Mouse (Mus musculus) myocyte (in vitro differentiated cells): ENCODE results near the gene Stk16. TPM values are rescaled to one million over a fixed set of nuclear protein-coding genes. Genes with fewer than 3 reads are reported as not detected.
A peak's percentile ranks its signal among the peaks of the same experiment; 100 is the strongest.

ENCODE experiments used
- H3K27me3 ChIP-seq: one replicate; pipeline ENCODE4 v1.6.1; 2011; ENCODE audit not compliant: control insufficient read depth, insufficient read depth, insufficient read length
- H3K36me3 ChIP-seq: one replicate; pipeline ENCODE4 v1.6.1; 2011; ENCODE audit not compliant: control insufficient read depth, insufficient read depth
- H3K4me2 ChIP-seq: one replicate; pipeline ENCODE4 v1.6.1; 2011; ENCODE audit warnings: low read depth, control low read depth
- H3K4me3 ChIP-seq: one replicate; pipeline ENCODE4 v1.5.1; 2011; ENCODE audit warnings: mild to moderate bottlenecking, control low read depth, moderate library complexity
- H3K79me2 ChIP-seq: one replicate; pipeline ENCODE4 v1.6.1; 2011; ENCODE audit not compliant: control insufficient read depth, insufficient read depth
- H3ac ChIP-seq: one replicate; pipeline ENCODE4 v1.6.1; 2011; ENCODE audit not compliant: control insufficient read depth, insufficient read length
- CEBPB ChIP-seq: IDR thresholded peaks from 2 replicates; pipeline ENCODE4 v1.6.1; 2011; ENCODE audit warnings: mild to moderate bottlenecking, moderate library complexity; ENCODE audit not compliant: poor library complexity, insufficient read depth, severe bottlenecking
- E2F4 ChIP-seq: IDR thresholded peaks from one replicate; pipeline ENCODE4 v1.6.1; 2011; ENCODE audit warnings: mild to moderate bottlenecking, control low read depth, moderate library complexity; ENCODE audit not compliant: insufficient read depth
- MAX ChIP-seq: IDR thresholded peaks from one replicate; pipeline ENCODE4 v1.6.1; 2011; ENCODE audit warnings: low read depth, mild to moderate bottlenecking, control low read depth
- MYOD1 ChIP-seq, 3 experiments: IDR thresholded peaks; one replicate each; pipeline ENCODE4 v1.6.1; 2011; ENCODE audit warnings: control low read depth in 2 of 3, low read depth in 2 of 3, mild to moderate bottlenecking in 2 of 3, moderate library complexity in 1 of 3; ENCODE audit not compliant: insufficient read length in 2 of 3, control insufficient read depth in 1 of 3
- MYOG ChIP-seq, 3 experiments: IDR thresholded peaks; one replicate each; pipeline ENCODE4 v1.6.1; 2011; ENCODE audit warnings: control low read depth in 2 of 3, low read depth in 2 of 3, mild to moderate bottlenecking in 2 of 3; ENCODE audit not compliant: insufficient read length in 2 of 3, control insufficient read depth in 1 of 3, insufficient read depth in 1 of 3
- POLR2A ChIP-seq: IDR thresholded peaks from one replicate; pipeline ENCODE4 v1.6.1; 2011; ENCODE audit warnings: low read depth, mild to moderate bottlenecking, control low read depth, moderate library complexity; ENCODE audit not compliant: insufficient read length
- POLR2AphosphoS2 ChIP-seq: IDR thresholded peaks from one replicate; pipeline ENCODE4 v1.6.1; 2011; ENCODE audit warnings: low read depth, control low read depth; ENCODE audit not compliant: insufficient read length
- REST ChIP-seq: IDR thresholded peaks from one replicate; pipeline ENCODE4 v1.6.1; 2011; ENCODE audit warnings: mild to moderate bottlenecking, control low read depth, moderate library complexity; ENCODE audit not compliant: insufficient read depth, insufficient read length
- SRF ChIP-seq: IDR thresholded peaks from one replicate; pipeline ENCODE4 v1.6.1; 2011; ENCODE audit warnings: low read depth; ENCODE audit not compliant: control insufficient read depth, insufficient read length
- TCF12 ChIP-seq: IDR thresholded peaks from one replicate; pipeline ENCODE4 v1.6.1; 2011; ENCODE audit warnings: mild to moderate bottlenecking, control low read depth; ENCODE audit not compliant: poor library complexity, insufficient read depth, severe bottlenecking
- TCF3 ChIP-seq: IDR thresholded peaks from one replicate; pipeline ENCODE4 v1.6.1; 2011; ENCODE audit warnings: low read depth, control low read depth; ENCODE audit not compliant: insufficient read length
- USF1 ChIP-seq: IDR thresholded peaks from one replicate; pipeline ENCODE4 v1.6.1; 2011; ENCODE audit warnings: low read depth, mild to moderate bottlenecking, control low read depth, moderate library complexity
- polyA plus RNA-seq: library from polyadenylated mRNA; unstranded; fragments of >200 nt; fragmentation: generic; extraction: Trizol; gene quantifications from one replicate; pipeline ENCODE4 v1.2.1, GENCODE M21; 2012; ENCODE audit warnings: missing spikeins

Stk16 gene
- polyA plus RNA-seq, 1 experiment: 86.4 TPM

- H3ac ChIP-seq: no peak overlapping the region
- no peaks in the 10 kb centered on the region for H3K36me3 ChIP-seq
- no peak overlapping the region for H3K4me3 ChIP-seq
- peak in 1 of 3 experiments; percentile 3 for TF ChIP-seq MYOG (IDR thresholded peaks at IDR 0.05; ENCODE audit: control insufficient read depth in 1 of 3, insufficient read depth in 1 of 3, insufficient read length in 2 of 3, low read depth in 2 of 3)
- no peak for TF ChIP-seq REST
- no peak for TF ChIP-seq TCF12
- TF ChIP-seq MYOD1 (IDR thresholded peaks at IDR 0.05; ENCODE audit: control insufficient read depth in 1 of 3, insufficient read length in 2 of 3, low read depth in 2 of 3): peak in 1 of 3 experiments; percentile 14
- no peak for TF ChIP-seq POLR2AphosphoS2
- TF ChIP-seq USF1: no peak
- H3K79me2 ChIP-seq: peaks cover 11% of the 10 kb centered on the region
- H3K4me2 ChIP-seq: peak overlapping the region; percentile 28
- H3K27me3 ChIP-seq: no peaks in the 10 kb centered on the region
Observed at GRCm38 (mm10) chr1:75234606-75235005, 24.0 kb downstream of the Stk16 start.

GRCm38 (mm10) chr1:75236117-75237050 lies 25.7 kb downstream of the Stk16 start, which contains the start of gene Dnajb2:
Dnajb2 (plus strand) TSS chr1:75236406.
- peak within 1 kb of the TSS; percentile 18 for H3ac ChIP-seq
- no peak for TF ChIP-seq REST
- no peak for TF ChIP-seq USF1
- no peak for TF ChIP-seq TCF12
- peak in 1 of 3 experiments; percentile 24 for TF ChIP-seq MYOG (IDR thresholded peaks at IDR 0.05; ENCODE audit: control insufficient read depth in 1 of 3, insufficient read depth in 1 of 3, insufficient read length in 2 of 3, low read depth in 2 of 3)
- TF ChIP-seq E2F4: no peak
- TF ChIP-seq POLR2A: peak; percentile 79
- TF ChIP-seq POLR2AphosphoS2: peak; percentile 92
- H3K79me2 ChIP-seq: peaks cover 11% of the 10 kb centered on the region
- H3K27me3 ChIP-seq: no peaks in the 10 kb centered on the region
- peak within 1 kb of the TSS; percentile 85 for H3K4me2 ChIP-seq
- peak within 1 kb of the TSS; percentile 45 for H3K4me3 ChIP-seq
- peaks cover 9% of the 10 kb centered on the region for H3K36me3 ChIP-seq

- H3K27me3 ChIP-seq: no peaks in the 10 kb centered on the region
- H3K4me2 ChIP-seq: no peak overlapping the region
- H3K79me2 ChIP-seq: peaks cover 11% of the 10 kb centered on the region
- peaks cover 21% of the 10 kb centered on the region for H3K36me3 ChIP-seq
- H3ac ChIP-seq: no peak overlapping the region
- TF ChIP-seq POLR2AphosphoS2: no peak
- peak; percentile 43 for TF ChIP-seq USF1
- H3K4me3 ChIP-seq: no peak overlapping the region
Observed at GRCm38 (mm10) chr1:75239591-75239990, 29.0 kb downstream of the Stk16 start.

- TF ChIP-seq SRF: no peak
- no peak for TF ChIP-seq USF1
- TF ChIP-seq MYOD1 (IDR thresholded peaks at IDR 0.05; ENCODE audit: control insufficient read depth in 1 of 3, insufficient read length in 2 of 3, low read depth in 2 of 3): no peak
- TF ChIP-seq MYOG (IDR thresholded peaks at IDR 0.05; ENCODE audit: control insufficient read depth in 1 of 3, insufficient read depth in 1 of 3, insufficient read length in 2 of 3, low read depth in 2 of 3): no peak
- no peak for TF ChIP-seq POLR2A
- no peak for TF ChIP-seq MAX
- no peak for TF ChIP-seq REST
- TF ChIP-seq CEBPB: no peak
- TF ChIP-seq TCF3: no peak
- no peak for TF ChIP-seq E2F4
- no peak for TF ChIP-seq TCF12
- no peak for TF ChIP-seq POLR2AphosphoS2
- no peak overlapping the region for H3K4me3 ChIP-seq
- H3K27me3 ChIP-seq: no peaks in the 10 kb centered on the region
- H3K79me2 ChIP-seq: no peaks in the 10 kb centered on the region
- no peak overlapping the region for H3K4me2 ChIP-seq
- H3K36me3 ChIP-seq: peaks cover 21% of the 10 kb centered on the region
- H3ac ChIP-seq: no peak overlapping the region
Observed at GRCm38 (mm10) chr1:75243411-75243810, 32.8 kb downstream of the Stk16 start.

- no peak overlapping the region for H3K4me2 ChIP-seq
- no peak overlapping the region for H3ac ChIP-seq
- H3K27me3 ChIP-seq: no peaks in the 10 kb centered on the region
- no peak overlapping the region for H3K4me3 ChIP-seq
- H3K36me3 ChIP-seq: peaks cover 21% of the 10 kb centered on the region
- H3K79me2 ChIP-seq: no peaks in the 10 kb centered on the region
- TF ChIP-seq USF1 (no peak), POLR2AphosphoS2 (no peak)
Observed at GRCm38 (mm10) chr1:75244175-75244826, 33.7 kb downstream of the Stk16 start.
